Comparison of ENCODE assay signal across 25 mouse cellular contexts in genomic region chr9:64198068-64198762, GRCm38 (mm10). TPM values are rescaled to one million over a fixed set of nuclear protein-coding genes. Genes with fewer than 3 reads are reported as not detected.
DNase-seq lines count a peak whose midpoint lies in the region; ATAC-seq lines count a peak whose summit lies in the region.
"Had no signal": no experiment of that assay in that cellular context is flagged by ENCODE, and none has a peak within 500 bp of the region (broad histone marks: within the 10 kb centered on the region; RNA-seq: fewer than 3 reads in every experiment).

No protein-coding gene starts in this region.

- peaks cover 8% of the 10 kb centered on the region for H3K36me3 ChIP-seq in intestine, embryonic 15.5 days
- peaks cover 21% of the 10 kb centered on the region for H3K36me3 ChIP-seq in stomach, embryonic 14.5 days (ENCODE audit: control insufficient read depth, insufficient read depth, low read length)

- 0 out of 2 replicates have a peak, but pooled peaks have one; percentile 17 for ATAC-seq in intestine, embryonic 15.5 days
- ATAC-seq in stomach, embryonic 14.5 days (ENCODE audit: insufficient number of reproducible peaks, insufficient read depth, low FRiP score, low read depth) = no peak
- no peak for ATAC-seq in erythroid progenitor cell, adult 5-6 weeks (replicated peaks; ENCODE audit: low FRiP score, poor library complexity, severe bottlenecking)
- ATAC-seq: forebrain, postnatal 0 days; hindbrain, postnatal 0 days; liver, embryonic 12.5 days; liver, postnatal 0 days had no signal

- H3K4me1 ChIP-seq in intestine, embryonic 15.5 days (replicated peaks) = peaks cover 9% of the 10 kb centered on the region; the same call in 1 of the 2 replicates
- no peaks in the 10 kb centered on the region for H3K4me1 ChIP-seq in stomach, embryonic 14.5 days (ENCODE audit: control insufficient read depth, insufficient read depth, low read length)
- H3K4me1 ChIP-seq: embryonic facial prominence, embryonic 13.5 days had no signal

- WGBS in intestine, embryonic 15.5 days = 91% methylated on average over 5 of the region's 5 CpGs
- WGBS in stomach, embryonic 14.5 days = 89% methylated on average over 5 of the region's 5 CpGs

- no peak overlapping the region for H3K9ac ChIP-seq in intestine, embryonic 15.5 days
- no peak overlapping the region for H3K9ac ChIP-seq in stomach, embryonic 14.5 days (replicated peaks; ENCODE audit: low read depth, low read length)
- H3K9ac ChIP-seq: embryonic facial prominence, embryonic 13.5 days; forebrain, postnatal 0 days; liver, embryonic 12.5 days; liver, postnatal 0 days had no signal

- DNase-seq in heart, postnatal 10 days = peak; percentile 14 to 20
- DNase-seq in heart, postnatal 4 days = no peak
- no peak for DNase-seq in kidney, postnatal 10 days
- DNase-seq in heart, postnatal 36 days = no peak
- DNase-seq: adrenal gland, postnatal 10 days; cerebellum, adult 8-10 months; forebrain, postnatal 0 days; gastrocnemius, postnatal 10 days; kidney, adult 18-20 months; kidney, postnatal 4 days; layer of hippocampus, postnatal 36 days; left cerebral cortex, postnatal 4 days; liver, postnatal 0 days; lung, postnatal 36 days; right cerebral cortex, postnatal 14 days; thymus, postnatal 4 days had no signal

- intact Hi-C loops in heart, postnatal 10 days (cut with DNase I) = no loop called here
- intact Hi-C loops in heart, postnatal 36 days (cut with DNase I) = no loop called here

- H3K9me3 ChIP-seq in intestine, embryonic 15.5 days = no peaks in the 10 kb centered on the region
- H3K9me3 ChIP-seq in stomach, embryonic 14.5 days (ENCODE audit: control insufficient read depth, low read depth, low read length) = no peaks in the 10 kb centered on the region
- H3K9me3 ChIP-seq: embryonic facial prominence, embryonic 13.5 days; liver, embryonic 12.5 days had no signal

- no peak overlapping the region for H3K4me3 ChIP-seq in intestine, embryonic 15.5 days (replicated peaks)
- H3K4me3 ChIP-seq in stomach, embryonic 14.5 days (ENCODE audit: low read depth, low read length) = no peak overlapping the region
- H3K4me3 ChIP-seq: embryonic facial prominence, embryonic 13.5 days; liver, embryonic 12.5 days had no signal

- H3K27ac ChIP-seq in intestine, embryonic 15.5 days = peak overlapping the region; percentile 72
- peak overlapping the region; percentile 39; the same call in 1 of the 2 replicates for H3K27ac ChIP-seq in stomach, embryonic 14.5 days (ENCODE audit: low read length)
- H3K27ac ChIP-seq: embryonic facial prominence, embryonic 13.5 days; hindbrain, postnatal 0 days; liver, embryonic 12.5 days had no signal

- H3K4me2 ChIP-seq in intestine, embryonic 15.5 days (replicated peaks) = no peak overlapping the region
- H3K4me2 ChIP-seq in stomach, embryonic 14.5 days (replicated peaks; ENCODE audit: low read depth, low read length) = no peak overlapping the region
- H3K4me2 ChIP-seq: embryonic facial prominence, embryonic 13.5 days; heart, embryonic 11.5 days; liver, embryonic 12.5 days; midbrain, embryonic 11.5 days had no signal

- H3K27me3 ChIP-seq in intestine, embryonic 15.5 days (replicated peaks) = no peaks in the 10 kb centered on the region
- H3K27me3 ChIP-seq in stomach, embryonic 14.5 days (ENCODE audit: control insufficient read depth, insufficient read depth, low read length) = no peaks in the 10 kb centered on the region
- H3K27me3 ChIP-seq: embryonic facial prominence, embryonic 13.5 days; liver, embryonic 12.5 days had no signal

RNA-seq across cellular contexts. Expression of gene Snapc5, which starts 19.1 kb away (rescaled TPM):
- total RNA-seq in heart, postnatal 10 days (2021) = 10 to 100 TPM; 19.9 to 24.2 TPM
- 10 to 100 TPM; 16.5 to 19.3 TPM for total RNA-seq in heart, postnatal 4 days (2021)
- 29.3 and 39.6 TPM in 2 replicates for polyA plus RNA-seq in intestine, embryonic 15.5 days (2015; fragmentation: Nextera tagmentation; extraction: Ambion mirVana)
- 27.9 and 28.0 TPM in 2 replicates for polyA plus RNA-seq in stomach, embryonic 14.5 days (2014; fragmentation: Nextera tagmentation; extraction: Ambion mirVana)
- 10 to 100 TPM; 21.8 to 22.6 TPM for total RNA-seq in heart, postnatal 36 days (2021)
- total RNA-seq in erythroid progenitor cell, adult 5-6 weeks (2015; ENCODE audit: low replicate concordance) = 7.9 and 20.5 TPM in 2 replicates
- total RNA-seq in erythroid progenitor cell, adult 5-6 weeks (2017; ENCODE audit: low replicate concordance) = 10.8 and 15.1 TPM in 2 replicates

RNA-seq across cellular contexts. Expression of gene Rpl4, which starts 25.0 kb away (rescaled TPM):
- 100 to 1,000 TPM; 625 to 646 TPM for total RNA-seq in heart, postnatal 10 days (2021)
- 100 to 1,000 TPM; 768 to 770 TPM for total RNA-seq in heart, postnatal 4 days (2021)
- 1,198 and 1,252 TPM in 2 replicates for polyA plus RNA-seq in intestine, embryonic 15.5 days (2015; fragmentation: Nextera tagmentation; extraction: Ambion mirVana)
- polyA plus RNA-seq in stomach, embryonic 14.5 days (2014; fragmentation: Nextera tagmentation; extraction: Ambion mirVana) = 1,335 and 1,376 TPM in 2 replicates
- total RNA-seq in heart, postnatal 36 days (2021) = 100 to 1,000 TPM; 454 to 482 TPM
- total RNA-seq in erythroid progenitor cell, adult 5-6 weeks (2015; ENCODE audit: low replicate concordance) = 955 and 1,003 TPM in 2 replicates
- 556 and 679 TPM in 2 replicates for total RNA-seq in erythroid progenitor cell, adult 5-6 weeks (2017; ENCODE audit: low replicate concordance)

RNA-seq across cellular contexts. Expression of gene Zwilch, which starts 25.3 kb away (rescaled TPM):
- total RNA-seq in heart, postnatal 10 days (2021) = 1 to 10 TPM; 5.8 to 8.1 TPM
- total RNA-seq in heart, postnatal 4 days (2021) = 10 to 100 TPM; 17.2 to 18.2 TPM
- 20.4 and 21.6 TPM in 2 replicates for polyA plus RNA-seq in intestine, embryonic 15.5 days (2015; fragmentation: Nextera tagmentation; extraction: Ambion mirVana)
- 30.7 and 32.3 TPM in 2 replicates for polyA plus RNA-seq in stomach, embryonic 14.5 days (2014; fragmentation: Nextera tagmentation; extraction: Ambion mirVana)
- total RNA-seq in heart, postnatal 36 days (2021) = under 1 TPM; 0.61 to 0.79 TPM
- 90.5 and 94.3 TPM in 2 replicates for total RNA-seq in erythroid progenitor cell, adult 5-6 weeks (2015; ENCODE audit: low replicate concordance)
- 234 and 281 TPM in 2 replicates for total RNA-seq in erythroid progenitor cell, adult 5-6 weeks (2017; ENCODE audit: low replicate concordance)

RNA-seq across cellular contexts. Expression of gene Uchl4, which starts 36.8 kb away (rescaled TPM):
- total RNA-seq in heart, postnatal 10 days (2021) = 1 to 10 TPM; 2.1 to 2.2 TPM
- total RNA-seq in heart, postnatal 4 days (2021) = 1 to 10 TPM; 1.7 to 2.4 TPM
- polyA plus RNA-seq in intestine, embryonic 15.5 days (2015; fragmentation: Nextera tagmentation; extraction: Ambion mirVana) = 2.2 and 3.3 TPM in 2 replicates
- 4.8 and 5.0 TPM in 2 replicates for polyA plus RNA-seq in stomach, embryonic 14.5 days (2014; fragmentation: Nextera tagmentation; extraction: Ambion mirVana)
- total RNA-seq in heart, postnatal 36 days (2021) = 1 to 10 TPM; 1.8 to 3.1 TPM
- total RNA-seq in erythroid progenitor cell, adult 5-6 weeks (2015; ENCODE audit: low replicate concordance) = not detected in 2 replicates
- 0.15 TPM in 1 of 2 replicates, not detected in the other for total RNA-seq in erythroid progenitor cell, adult 5-6 weeks (2017; ENCODE audit: low replicate concordance)
- total RNA-seq: forebrain, postnatal 0 days; hindbrain, postnatal 0 days had no signal
- polyA plus RNA-seq: gonadal fat pad, adult 2 months had no signal

RNA-seq across cellular contexts. Expression of gene Map2k1, which starts 55.2 kb away (rescaled TPM):
- total RNA-seq in heart, postnatal 10 days (2021) = 10 to 100 TPM; 59.6 to 65.1 TPM
- total RNA-seq in heart, postnatal 4 days (2021) = 10 to 100 TPM; 65.1 to 65.5 TPM
- 97.9 and 102 TPM in 2 replicates for polyA plus RNA-seq in intestine, embryonic 15.5 days (2015; fragmentation: Nextera tagmentation; extraction: Ambion mirVana)
- 77.4 and 79.3 TPM in 2 replicates for polyA plus RNA-seq in stomach, embryonic 14.5 days (2014; fragmentation: Nextera tagmentation; extraction: Ambion mirVana)
- 10 to 100 TPM; 50.1 to 52.8 TPM for total RNA-seq in heart, postnatal 36 days (2021)
- total RNA-seq in erythroid progenitor cell, adult 5-6 weeks (2015; ENCODE audit: low replicate concordance) = 10.1 and 23.1 TPM in 2 replicates
- 10.1 and 23.3 TPM in 2 replicates for total RNA-seq in erythroid progenitor cell, adult 5-6 weeks (2017; ENCODE audit: low replicate concordance)

Comparison
In these comparisons a context has a peak if more than half of its experiments do, and no peak if none do; other contexts are left out.
1. DNase-seq: peak in heart, postnatal 10 days (2 of 2); none in heart, postnatal 4 days (single experiment), kidney, postnatal 10 days (single experiment) and heart, postnatal 36 days (0 of 2).
2. RNA of gene Zwilch, which starts 25.3 kb away (total RNA-seq): 90.5 to 281 TPM in erythroid progenitor cell, adult 5-6 weeks; 17.2 to 18.2 TPM in heart, postnatal 4 days, 5.8 to 8.1 TPM in heart, postnatal 10 days and 0.61 to 0.79 TPM in heart, postnatal 36 days; every median in the first group is over 4 times any median in the second.